Mouse (Mus musculus) left cerebral cortex, postnatal 4 days (tissue): ENCODE results near the gene Cldn4. TPM values are rescaled to one million over a fixed set of nuclear protein-coding genes. Genes with fewer than 3 reads are reported as not detected.
"Not testable (repeated sequence)": the region's sequence is repeated elsewhere in the genome, so short reads cannot be mapped to it uniquely, and the experiment has no call there.

Experiments
- DNase-seq: peaks from one replicate; pipeline ENCODE4 v3.0.0-alpha.2; 2022
- intact Hi-C: fragments of 180-260 bp; cut with DNase I; formaldehyde crosslinking; loops from one replicate; pipeline ENCODE4 v1.15.1; 2025
- total RNA-seq, 2 experiments: library from RNA; stranded (reverse); gene quantifications; 2 replicates each; pipeline ENCODE4 v1.2.3; 2021

Gene Cldn4
- total RNA-seq, 2 experiments from 2014 or later, result 0.18 TPM; not detected in 1

DNA sequence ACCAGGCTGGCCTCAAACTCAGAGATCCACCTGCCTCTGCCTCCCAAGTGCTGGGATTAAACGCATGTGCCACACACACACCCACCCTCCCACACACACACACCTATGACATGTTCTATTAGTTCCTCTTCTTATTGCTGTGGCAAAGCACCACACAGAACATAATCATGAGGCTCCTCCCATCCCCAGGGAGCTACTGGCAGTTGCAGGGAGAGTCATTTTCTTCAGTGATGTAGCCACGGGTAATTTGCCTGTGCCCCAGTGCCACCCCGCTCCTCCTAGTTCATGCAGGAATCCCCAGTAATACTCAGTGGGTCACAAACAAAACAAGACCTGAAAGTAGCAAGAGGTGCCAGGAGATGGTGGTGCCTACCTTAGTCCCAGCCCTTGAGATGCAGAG, 12.1 kb downstream of the Cldn4 start:
- DNase-seq, result no peak
- intact Hi-C loops, result no loop called here

DNA sequence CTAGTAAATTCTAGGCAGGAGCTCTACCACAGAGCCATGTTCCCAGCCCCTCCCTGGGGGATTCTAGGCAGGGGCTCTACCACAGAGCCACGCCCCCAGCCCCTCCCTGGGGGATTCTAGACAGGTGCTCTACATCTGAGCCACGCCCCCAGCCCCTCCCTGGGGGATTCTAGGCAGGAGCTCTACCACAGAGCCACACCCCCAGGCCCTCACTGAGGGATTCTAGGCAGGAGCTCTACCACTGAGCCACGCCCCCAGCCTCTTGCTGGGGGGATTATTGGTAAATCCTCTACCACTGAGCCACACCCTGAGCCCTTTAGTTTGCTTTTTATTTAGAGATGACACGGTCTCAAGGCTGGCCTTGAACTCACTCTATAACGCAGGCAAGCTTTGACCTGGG, 13.0 kb downstream of the Cldn4 start:
- intact Hi-C loops, result not testable (repeated sequence)

DNA sequence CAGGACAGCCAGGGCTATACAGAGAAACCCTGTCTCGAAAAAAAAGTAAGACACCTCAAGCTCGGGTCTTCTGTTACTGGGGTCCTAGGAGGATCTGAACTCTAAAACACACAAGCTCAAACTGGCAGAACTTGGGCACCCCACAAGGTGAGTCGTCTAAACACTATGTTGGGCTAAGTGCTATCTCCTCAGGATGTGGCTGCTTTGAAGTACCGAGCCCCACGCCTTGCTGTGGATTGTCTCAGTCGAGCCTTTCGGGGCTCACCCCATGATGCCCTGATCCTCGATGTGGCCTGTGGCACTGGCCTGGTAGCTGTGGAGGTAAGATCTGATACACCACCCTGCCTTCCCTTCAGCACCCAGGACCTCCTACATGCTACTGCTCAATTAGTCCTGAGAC, 13.5 kb downstream of the Cldn4 start:
- intact Hi-C loops, result no loop called here
- DNase-seq, result no peak

More for the DNA sequence above, 13.0 kb downstream of the Cldn4 start:
- DNase-seq, result not testable (repeated sequence)

DNA sequence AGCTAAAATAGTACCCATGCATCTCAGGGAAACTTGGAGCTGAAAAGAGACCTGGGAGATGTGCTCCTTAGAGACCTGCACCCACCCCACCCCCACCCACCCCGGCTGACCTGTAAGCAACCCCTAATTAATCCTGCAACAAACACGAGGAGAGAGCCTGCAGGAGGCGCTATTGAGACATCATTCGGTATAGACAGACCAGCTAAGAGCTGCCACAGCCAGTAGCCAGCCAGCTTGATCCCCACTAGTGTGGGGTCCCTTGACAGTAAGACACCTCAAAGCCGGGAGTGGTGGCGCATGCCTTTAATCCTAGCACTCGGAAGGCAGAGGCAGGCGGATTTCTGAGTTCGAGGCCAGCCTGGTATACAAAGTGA, 13.8 kb downstream of the Cldn4 start:
- intact Hi-C loops, result no loop called here

DNA sequence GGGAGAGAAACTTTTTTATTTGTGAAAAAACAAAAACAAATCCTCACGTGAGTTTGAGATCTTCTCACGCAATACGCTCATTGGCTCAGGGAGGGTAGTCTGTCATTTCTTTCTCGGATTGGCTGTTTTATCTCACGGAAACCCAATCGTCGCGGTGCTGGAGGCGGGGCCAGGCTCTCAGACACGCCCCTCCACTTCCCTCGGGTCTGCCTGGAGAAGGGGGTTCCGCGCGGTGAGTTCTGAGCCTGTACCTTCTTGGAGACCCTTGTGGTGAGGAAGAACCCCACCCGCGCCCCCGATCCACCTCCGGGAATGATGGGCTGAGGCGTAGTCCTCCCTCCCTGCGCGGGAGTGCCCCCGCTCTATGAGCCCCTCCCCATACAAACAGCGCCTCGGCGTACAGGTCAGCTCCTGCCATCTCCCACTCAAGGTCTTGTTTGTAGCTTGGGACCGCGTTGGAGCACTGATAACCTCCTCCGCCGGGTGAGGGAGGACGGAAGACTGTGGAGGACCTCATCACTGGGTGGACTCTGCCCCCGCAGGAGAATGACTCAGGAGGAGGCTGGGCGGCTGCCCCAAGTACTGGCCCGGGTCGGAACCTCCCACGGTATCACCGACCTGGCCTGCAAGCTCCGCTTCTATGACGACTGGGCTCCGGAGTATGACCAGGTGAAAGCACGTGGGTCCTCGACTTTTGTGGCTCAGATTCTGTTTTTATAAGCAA, 14.4 kb downstream of the Cldn4 start, which contains the start of gene Mettl27:
TSS of gene Mettl27 (plus strand) at position 190 of the 724 bp plus-strand sequence.
- intact Hi-C loops, result no loop called here
- peak; percentile 87 for DNase-seq

More for the DNA sequence above, 13.8 kb downstream of the Cldn4 start:
- DNase-seq, result peak; percentile 55

DNA sequence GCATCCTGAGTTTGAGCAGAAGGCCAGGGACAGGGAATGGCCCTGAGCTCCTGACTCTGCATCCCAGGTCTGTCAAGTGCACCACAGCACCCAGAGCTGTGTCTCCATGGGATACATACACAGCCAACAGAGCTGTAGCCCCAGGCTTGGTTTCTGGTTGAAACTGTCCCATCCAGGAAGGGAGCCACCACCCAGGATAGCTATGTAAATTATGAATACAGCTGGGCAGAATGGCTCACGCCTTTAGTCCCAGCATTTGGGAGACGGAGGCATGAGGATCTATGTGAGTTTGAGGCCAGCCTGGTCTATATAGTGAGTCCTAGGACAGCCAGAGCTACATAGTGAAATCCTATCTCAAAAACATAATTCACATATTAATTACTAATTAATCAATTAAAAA, 16.7 kb downstream of the Cldn4 start:
- no peak for DNase-seq
- intact Hi-C loops, result no loop called here

DNA sequence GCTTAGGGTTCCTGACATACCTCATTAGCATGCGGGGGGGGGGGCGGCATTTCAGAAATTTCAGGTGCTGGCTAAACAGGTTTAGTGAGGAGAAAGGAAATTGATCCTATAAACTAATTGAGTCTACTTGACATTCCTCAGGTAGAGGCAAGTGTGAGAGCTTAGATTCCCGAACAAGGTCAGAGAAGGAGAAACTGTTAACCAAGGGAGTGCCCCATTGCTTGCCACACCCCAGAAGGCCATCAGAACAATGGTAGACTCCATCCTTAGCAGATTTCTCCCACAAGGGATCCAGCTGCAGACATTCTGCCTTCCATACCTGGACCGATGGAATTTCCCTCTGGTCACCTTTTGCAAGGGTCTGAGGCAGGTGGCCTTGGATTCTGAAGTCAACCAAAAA, 20.0 kb downstream of the Cldn4 start:
- no peak for DNase-seq
- intact Hi-C loops, result no loop called here

DNA sequence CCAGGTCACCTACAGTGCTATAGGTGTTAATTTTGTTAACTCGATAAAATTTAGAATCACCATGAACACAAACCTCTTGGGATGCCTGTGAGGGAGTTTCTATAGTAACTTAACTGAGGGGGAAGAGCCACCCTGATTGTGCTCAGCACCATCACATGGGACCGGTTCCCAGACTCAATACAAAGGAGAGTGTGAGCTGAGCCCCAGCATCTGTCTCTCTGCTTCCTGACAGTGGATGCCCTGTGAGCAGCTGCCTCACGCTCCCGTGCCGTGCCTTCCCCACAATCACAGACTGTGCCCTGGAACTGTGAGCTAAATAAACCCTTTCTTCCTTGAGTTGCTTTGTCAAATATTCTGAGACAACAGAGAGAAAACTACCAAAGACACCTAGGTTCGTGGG, 23.6 kb downstream of the Cldn4 start:
- DNase-seq, result no peak
- intact Hi-C loops, result no loop called here

DNA sequence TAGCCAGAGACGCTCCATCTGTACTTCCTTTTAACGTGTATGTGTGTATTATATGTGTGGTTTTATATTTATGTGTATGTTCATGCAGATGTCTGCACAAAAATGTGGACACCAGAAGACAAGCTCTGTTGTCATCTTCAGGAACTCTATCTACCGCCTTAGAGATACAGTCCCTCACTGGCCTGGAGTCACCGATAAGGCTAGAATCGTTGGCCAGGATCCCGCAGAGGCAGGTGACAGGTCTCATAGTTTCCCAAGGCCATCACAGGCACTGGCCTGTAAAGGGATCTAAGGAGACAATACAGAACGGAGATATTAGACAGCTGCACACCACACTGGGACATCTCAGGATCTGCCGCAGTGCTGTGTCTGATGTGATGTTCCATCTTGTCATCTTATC, 25.6 kb downstream of the Cldn4 start:
- intact Hi-C loops, result no loop called here
- no peak for DNase-seq

DNA sequence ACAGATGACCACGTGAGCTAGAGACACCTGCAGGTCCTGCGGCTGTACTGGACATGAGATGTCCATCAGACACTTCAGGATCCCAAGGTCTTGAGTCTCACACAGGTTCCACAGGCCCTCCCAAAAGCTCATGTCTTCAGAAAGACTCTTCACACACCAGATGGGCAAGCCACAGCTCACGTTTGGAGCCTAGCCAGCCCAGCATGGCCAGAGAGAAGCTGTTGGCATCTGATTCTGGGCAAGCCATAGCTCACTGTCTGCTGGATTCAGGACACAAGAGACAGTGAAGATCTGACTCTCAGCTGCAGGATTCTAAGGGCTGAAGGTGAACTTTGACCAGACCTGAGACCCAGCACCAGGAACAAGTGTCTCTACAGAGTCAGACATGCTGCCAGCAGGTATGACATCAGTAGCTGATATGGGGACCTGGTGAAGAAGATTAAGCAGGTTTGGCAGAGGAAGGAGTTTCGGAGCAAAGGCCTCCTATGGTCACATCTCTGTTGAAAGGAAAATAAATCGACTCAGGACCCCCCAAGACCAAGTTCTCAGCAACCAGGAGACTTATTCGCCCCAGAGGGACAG, 26.5 kb downstream of the Cldn4 start:
- peak; percentile 86 for DNase-seq
- intact Hi-C loops, result no loop called here

DNA sequence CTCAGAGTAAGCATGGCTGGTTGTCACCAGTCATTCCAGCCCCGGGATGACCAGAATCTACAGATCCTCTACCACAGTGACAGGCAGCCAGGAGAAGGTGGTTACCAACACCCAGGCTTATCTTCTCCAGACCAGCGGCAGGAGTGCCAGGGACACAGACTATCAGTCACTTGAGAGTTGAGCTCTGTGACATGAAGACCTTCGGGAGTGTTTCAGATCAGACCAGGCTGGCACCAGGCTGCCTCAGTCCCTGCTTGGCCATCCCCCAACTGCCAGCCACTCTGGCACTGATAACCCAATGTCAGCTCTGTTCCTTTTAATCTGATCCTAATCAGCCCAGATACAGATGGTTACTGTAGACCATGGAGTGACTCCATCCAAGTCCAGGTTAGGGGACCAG, 27.6 kb downstream of the Cldn4 start:
- intact Hi-C loops, result no loop called here
- DNase-seq, result no peak

DNA sequence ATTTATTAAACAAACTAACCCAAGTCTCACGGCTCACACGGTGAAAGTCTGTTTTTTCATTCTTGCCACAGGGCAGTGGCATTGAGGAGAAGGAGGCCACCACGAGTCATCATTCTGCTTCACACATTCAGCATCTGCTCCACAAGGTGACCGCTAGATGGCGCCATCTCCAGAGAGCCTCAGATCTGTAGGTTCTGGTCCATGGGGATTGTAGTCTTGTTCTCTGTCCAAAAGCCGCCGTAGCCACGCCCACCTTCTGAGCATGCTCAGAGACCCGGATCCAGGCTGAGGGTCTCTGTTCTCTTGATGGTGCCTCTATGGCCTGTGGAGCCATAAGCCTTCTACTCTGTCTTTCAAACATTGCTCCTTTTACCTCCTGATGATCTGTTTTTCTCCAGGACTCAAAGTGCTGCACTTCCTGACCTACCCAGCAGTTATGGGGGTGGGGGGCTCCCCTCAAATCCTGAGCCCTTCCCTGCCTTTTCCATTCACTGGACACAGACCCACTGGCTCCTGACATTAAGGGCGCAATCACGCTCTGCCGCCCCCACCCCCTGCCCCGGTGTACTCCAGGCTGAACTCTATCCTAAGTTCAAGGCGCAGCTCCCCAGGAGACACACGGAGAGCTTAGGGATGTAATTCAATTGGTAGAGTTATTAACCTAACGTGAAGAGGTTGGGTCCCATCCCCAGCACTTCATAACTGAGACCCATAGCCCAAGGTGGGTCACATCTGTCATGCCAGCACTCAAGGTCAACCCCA, 28.5 kb downstream of the Cldn4 start:
- intact Hi-C loops, result no loop called here
- peak; percentile 74 for DNase-seq

DNA sequence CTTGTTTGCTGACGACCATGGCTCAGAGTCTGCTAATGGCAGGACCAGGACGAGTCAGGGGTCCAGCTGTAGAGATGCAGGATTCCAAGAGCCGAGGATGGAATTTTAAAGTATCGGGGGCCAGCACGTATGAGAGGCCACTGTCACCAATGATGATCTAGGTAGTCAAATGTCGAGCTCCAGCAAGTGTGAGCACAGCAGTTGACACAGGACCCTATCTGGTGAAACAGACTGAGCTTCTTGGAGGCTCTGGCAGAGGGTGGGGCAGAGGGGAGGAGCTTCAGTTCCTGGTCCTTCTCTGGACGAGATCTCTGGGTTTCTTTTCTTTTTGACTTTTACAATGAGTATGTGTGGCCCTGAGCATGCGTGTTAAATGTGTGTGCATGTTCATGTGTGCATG, 31.4 kb downstream of the Cldn4 start, which contains the start of gene Cldn13:
TSS of gene Cldn13 (minus strand) at position 216 of the 400 bp plus-strand sequence.
- intact Hi-C loops, result no loop called here
- no peak for DNase-seq

DNA sequence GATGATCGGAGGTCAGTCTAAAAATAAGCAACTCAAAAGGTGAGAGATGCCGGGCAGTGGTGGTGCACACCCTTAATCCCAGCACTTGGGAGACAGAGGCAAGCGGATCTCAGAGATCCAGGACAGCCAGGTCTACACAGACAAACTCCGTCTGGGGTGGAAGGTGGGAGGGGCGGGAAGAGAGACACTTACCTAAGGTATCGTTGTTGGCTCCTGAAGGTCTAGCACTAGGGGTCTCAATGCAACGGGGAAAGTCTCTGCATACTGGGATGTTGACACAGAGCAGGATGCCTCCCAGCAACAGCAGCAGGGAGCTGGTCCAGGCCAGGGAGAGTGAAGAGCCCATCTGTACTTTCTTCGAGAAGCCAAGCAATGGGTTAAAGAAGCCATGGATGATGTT, 32.2 kb downstream of the Cldn4 start:
- intact Hi-C loops, result no loop called here
- DNase-seq, result no peak

DNA sequence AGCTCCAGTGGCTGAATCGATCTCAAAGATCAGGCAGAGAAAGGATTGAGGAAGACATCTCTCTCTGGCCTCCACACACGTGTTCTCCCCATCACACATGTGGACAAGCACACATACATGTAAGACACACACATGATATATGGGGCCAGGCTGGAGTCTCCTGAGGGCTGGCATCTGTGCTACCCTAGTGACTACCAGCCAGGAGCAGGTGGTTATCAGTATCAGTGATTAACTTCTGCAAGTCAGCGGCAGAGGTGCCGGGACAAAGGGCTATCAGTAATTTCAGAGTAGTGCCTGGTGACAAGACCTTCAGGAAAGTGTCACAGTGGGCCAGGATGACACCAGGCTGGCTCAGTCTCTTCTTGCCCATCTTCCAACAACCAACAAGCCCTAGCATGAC, 33.0 kb downstream of the Cldn4 start:
- intact Hi-C loops, result no loop called here
- DNase-seq, result no peak

DNA sequence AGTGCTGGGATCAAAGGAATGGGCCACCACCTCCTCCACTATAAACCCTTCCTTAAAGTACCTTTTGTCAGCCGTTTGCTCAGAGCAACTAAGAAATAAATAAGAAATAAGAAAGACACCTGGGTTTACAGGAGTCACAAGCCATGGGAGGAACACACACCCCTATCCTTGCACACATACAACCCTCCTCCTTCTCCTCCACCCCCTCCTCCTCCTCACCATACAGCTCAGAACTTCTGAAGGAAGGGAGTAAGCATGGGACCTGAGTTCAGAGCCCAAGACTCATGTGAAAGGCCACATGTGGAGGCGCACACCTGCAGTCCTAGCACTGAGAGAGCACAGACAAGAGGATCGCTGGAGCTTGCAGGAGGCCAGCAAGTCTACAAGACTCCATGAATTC, 33.4 kb downstream of the Cldn4 start:
- intact Hi-C loops, result no loop called here
- DNase-seq, result no peak

DNA sequence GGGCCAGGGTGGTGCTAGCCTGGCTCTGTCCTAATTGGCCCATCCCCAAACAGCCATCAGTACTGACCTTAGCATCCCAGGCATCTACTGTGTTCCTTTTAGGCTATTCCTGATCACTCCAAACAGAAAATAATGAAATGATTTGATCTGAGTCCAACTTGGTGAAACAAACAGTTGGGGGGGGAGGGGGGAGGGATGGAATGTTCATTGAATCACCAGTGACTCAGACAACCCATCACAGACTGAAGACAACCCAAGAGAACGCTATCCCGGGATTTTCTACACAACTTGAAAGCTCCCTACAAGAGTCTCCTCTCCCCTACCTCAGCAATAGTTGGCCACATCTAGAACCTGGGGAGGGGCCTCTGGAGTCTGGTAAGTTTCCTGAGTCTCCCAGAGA, 34.8 kb downstream of the Cldn4 start:
- DNase-seq, result no peak
- intact Hi-C loops, result no loop called here

DNA sequence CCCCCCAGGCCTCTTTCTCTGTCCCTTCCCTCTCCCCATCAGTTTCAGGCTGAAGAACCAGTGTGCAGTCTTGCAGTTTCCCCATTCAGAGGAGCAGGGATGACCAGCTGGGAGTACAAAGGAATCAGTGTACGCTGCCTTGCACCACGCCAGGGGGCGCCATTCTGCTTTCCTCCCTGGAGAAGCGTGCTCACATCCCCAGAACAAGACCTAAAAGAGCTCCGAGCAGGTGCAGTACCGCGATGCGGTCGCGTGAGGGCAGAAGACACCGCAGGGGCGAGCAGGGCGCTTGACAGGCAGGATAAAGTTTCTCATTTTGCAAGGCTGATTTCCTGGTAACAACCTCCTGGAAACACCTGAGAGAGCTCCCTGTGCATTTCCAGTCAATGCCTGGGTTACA, 39.6 kb downstream of the Cldn4 start:
- intact Hi-C loops, result loop anchor here (5.0 kb wide), 1 partner anchor 60 kb away; no protein-coding TSS in a partner anchor

DNA sequence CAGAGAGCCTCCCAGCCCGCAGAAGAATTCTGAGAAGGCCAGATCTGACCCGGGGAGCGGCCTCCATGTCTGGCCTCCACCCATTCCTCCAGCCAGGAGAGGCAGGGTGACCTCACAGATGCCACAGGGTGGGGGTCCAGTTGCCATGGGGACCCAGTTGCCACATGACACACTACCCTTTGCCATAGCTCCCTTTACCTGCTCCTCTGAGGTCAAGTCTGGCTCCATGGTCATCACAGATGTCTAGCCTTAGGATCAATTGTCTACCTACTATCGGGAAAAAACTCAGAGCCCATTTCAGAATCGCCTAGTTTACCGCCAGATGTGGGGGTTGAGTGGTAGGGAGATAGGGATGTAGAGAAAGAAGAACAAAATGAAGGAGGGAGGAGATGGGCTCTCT, 40.1 kb downstream of the Cldn4 start, which contains the start of gene Tmem270:
TSS of gene Tmem270 (minus strand) at position 101 of the 400 bp plus-strand sequence.
- DNase-seq, result no peak
- intact Hi-C loops, result loop anchor here (5.0 kb wide), 1 partner anchor 61 kb away; no protein-coding TSS in a partner anchor

More for the DNA sequence above, 39.6 kb downstream of the Cldn4 start:
- DNase-seq, result peak; percentile 98

DNA sequence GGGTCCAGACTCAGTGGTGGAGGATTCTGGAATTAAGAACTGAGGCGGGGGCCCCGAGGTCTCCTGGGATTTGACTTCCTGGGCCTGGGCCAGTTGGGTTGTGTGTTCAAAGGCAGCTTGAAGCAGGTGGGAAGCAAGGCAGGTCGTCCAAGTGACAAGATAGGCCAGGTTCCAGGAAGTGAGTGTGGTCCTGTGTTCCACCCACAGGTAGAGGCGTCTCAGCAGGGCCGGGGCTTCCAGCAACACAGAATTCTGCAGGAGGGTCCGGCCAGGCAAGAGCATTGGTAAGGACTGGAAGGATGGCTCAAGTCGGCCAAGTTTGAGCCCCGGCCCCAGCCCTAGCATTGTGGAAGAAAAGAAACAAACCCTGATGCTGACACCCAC, 45.1 kb downstream of the Cldn4 start:
- no peak for DNase-seq
- intact Hi-C loops, result loop anchor here (5.0 kb wide), 1 partner anchor 154 kb away; the partner anchor contains the start of gene Eln

DNA sequence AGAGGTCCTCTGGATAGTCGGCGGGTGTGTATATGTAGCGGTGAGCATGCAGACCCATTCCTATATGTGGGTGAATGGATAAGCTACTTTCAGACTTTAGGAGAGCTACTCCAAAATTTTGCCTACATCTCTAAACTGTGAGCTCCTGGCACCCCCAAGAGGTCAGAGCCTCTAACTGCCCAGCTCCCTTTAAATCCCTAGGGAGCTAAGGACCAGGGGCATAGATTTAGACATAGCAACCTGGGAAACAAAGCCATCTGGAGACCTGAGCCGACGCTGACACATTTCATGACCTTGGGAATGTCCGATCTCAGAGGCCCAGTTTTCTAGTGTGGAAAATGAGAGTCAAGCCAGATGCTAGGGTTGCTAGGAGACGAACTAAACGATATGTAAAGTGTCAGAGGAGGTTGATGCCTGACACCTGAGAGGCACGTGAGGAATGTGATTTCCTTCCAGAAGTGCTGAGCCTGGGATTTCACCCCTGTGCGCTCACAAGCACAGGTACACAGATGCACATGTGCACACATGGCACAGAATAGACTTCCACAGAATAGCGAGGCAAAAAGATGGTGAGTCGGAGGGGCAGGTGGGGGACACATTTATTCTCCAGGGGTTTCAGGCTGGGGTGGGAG, 45.6 kb downstream of the Cldn4 start:
- intact Hi-C loops, result loop anchor here (5.0 kb wide), 1 partner anchor 154 kb away; the partner anchor contains the start of gene Eln
- DNase-seq, result peak; percentile 58
